Mouse (Mus musculus) heart, postnatal 36 days (tissue): ENCODE results near the gene Sp7. TPM values are rescaled to one million over a fixed set of nuclear protein-coding genes. Genes with fewer than 3 reads are reported as not detected.

Experiments
- total RNA-seq, 2 experiments: library from RNA; stranded (reverse); gene quantifications; 2 replicates each; pipeline ENCODE4 v1.2.3; 2021

Sp7 gene
- total RNA-seq, 2 experiments from 2014 or later = not detected

Other genes starting within 250 kb of the Sp7 start
- gene Spryd3, start 230.9 kb downstream of the Sp7 start, total RNA-seq = 10 to 100 TPM; 14.8 to 14.9 TPM
- gene Igfbp6, start 222.8 kb downstream of the Sp7 start, total RNA-seq = 10 to 100 TPM; 31.4 to 40.9 TPM
- gene Soat2, start 216.7 kb downstream of the Sp7 start, total RNA-seq = not detected
- gene Zfp740, start 163.9 kb downstream of the Sp7 start, total RNA-seq = 10 to 100 TPM; 32.2 to 35.9 TPM
- gene Csad, start 162.5 kb downstream of the Sp7 start, total RNA-seq = 10 to 100 TPM; 15.8 to 16.2 TPM
- 1 to 10 TPM; 1.6 to 1.8 TPM for gene Itgb7, start 135.2 kb downstream of the Sp7 start, total RNA-seq
- gene Rarg, start 109.7 kb downstream of the Sp7 start, total RNA-seq = 10 to 100 TPM; 20.0 to 21.9 TPM
- not detected for gene Gm9918, start 96.6 kb downstream of the Sp7 start, total RNA-seq
- 10 to 100 TPM; 18.1 to 19.4 TPM for gene Mfsd5, start 87.7 kb downstream of the Sp7 start, total RNA-seq
- gene Espl1, start 70.9 kb downstream of the Sp7 start, total RNA-seq = 1 to 10 TPM; 1.0 to 2.1 TPM
- 100 to 1,000 TPM; 308 to 311 TPM for gene Pfdn5, start 41.1 kb downstream of the Sp7 start, total RNA-seq
- 10 to 100 TPM; 17.7 to 22.7 TPM for gene Myg1, start 35.5 kb downstream of the Sp7 start, total RNA-seq
- 10 to 100 TPM; 12.5 to 12.8 TPM for gene Aaas, start 16.4 kb downstream of the Sp7 start, total RNA-seq
- gene Sp1, start 39.0 kb upstream of the Sp7 start, total RNA-seq = 10 to 100 TPM; 45.7 to 49.1 TPM
- under 1 TPM; 0.16 to 0.78 TPM for gene Amhr2, start 78.2 kb upstream of the Sp7 start, total RNA-seq
- gene Prr13, start 91.8 kb upstream of the Sp7 start, total RNA-seq = 10 to 100 TPM; 19.4 to 26.1 TPM
- 100 to 1,000 TPM; 482 to 500 TPM for gene Pcbp2, start 103.4 kb upstream of the Sp7 start, total RNA-seq
- not detected for gene Gm10337, start 136.5 kb upstream of the Sp7 start, total RNA-seq
- 1 to 10 TPM; 3.5 to 3.6 TPM for gene Map3k12, start 149.9 kb upstream of the Sp7 start, total RNA-seq
- 10 to 100 TPM; 45.5 to 48.2 TPM for gene Tarbp2, start 151.0 kb upstream of the Sp7 start, total RNA-seq
- 1 to 10 TPM in 1 of 2 experiments, under 1 TPM in 1; 0.89 to 1.4 TPM for gene Npff, start 157.8 kb upstream of the Sp7 start, total RNA-seq